Mouse (Mus musculus) erythroblast, embryonic 14.5 days (primary cell): ENCODE measurements around the gene Psmb1.

Experiments used
- GATA1 ChIP-seq: IDR thresholded peaks from 2 replicates; pipeline ENCODE4 v1.6.1; 2012; ENCODE audit warnings: low read length, inconsistent platforms, mixed read lengths
- TAL1 ChIP-seq: IDR thresholded peaks from 3 replicates; pipeline ENCODE4 v1.6.1; 2012; ENCODE audit warnings: low read length, inconsistent platforms, mixed read lengths

DNA sequence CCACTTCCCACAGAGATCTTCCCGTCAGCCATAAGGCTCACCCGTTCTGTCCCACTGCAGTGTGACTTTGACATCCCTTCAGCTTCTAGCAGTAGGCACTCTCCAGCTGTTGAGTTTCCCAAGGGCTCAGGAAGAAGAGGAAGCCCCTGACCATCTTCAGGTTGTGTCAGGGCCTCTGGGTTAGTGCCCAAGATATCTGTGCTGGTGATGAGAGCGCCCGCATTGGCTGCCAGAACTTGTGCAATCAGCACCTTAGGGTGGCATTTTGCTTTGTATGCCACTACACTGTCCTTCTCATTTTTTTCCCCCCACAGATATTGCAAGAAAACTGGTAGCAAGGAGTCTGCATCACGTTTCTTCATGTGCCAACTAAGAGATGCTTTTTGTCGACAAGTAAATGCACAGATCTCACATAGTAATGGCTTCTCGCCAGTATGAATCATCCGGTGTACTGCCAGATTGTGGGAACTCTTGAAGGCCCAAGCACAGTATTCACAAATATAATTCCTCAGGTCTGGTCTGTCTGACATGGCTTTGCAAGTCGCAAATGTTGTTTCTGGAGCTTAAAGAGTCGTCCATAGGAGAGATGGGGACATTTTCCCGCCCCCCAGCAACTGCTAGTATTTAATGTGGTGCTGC lies 35.7 kb upstream of the Psmb1 start:
- no peak for TF ChIP-seq TAL1
- no peak for TF ChIP-seq GATA1
